Comparison of ENCODE assay signal across 17 mouse cellular contexts in genomic region chr1:179940071-179940786, GRCm38 (mm10). TPM values are rescaled to one million over a fixed set of nuclear protein-coding genes. Genes with fewer than 3 reads are reported as not detected.
DNase-seq lines count a peak whose midpoint lies in the region; ATAC-seq and TF ChIP-seq lines count a peak whose summit lies in the region.
"Had no signal": no experiment of that assay in that cellular context is flagged by ENCODE, and none has a peak within 500 bp of the region (broad histone marks: within the 10 kb centered on the region; RNA-seq: fewer than 3 reads in every experiment).

No protein-coding gene starts in this region.

- no peak overlapping the region for H3K4me3 ChIP-seq in heart, embryonic 16.5 days (ENCODE audit: low read length)
- no peak overlapping the region for H3K4me3 ChIP-seq in lung, embryonic 15.5 days
- no peak overlapping the region for H3K4me3 ChIP-seq in lung, postnatal 0 days (ENCODE audit: low read depth, low read length)
- peak overlapping the region; percentile 27 for H3K4me3 ChIP-seq in layer of hippocampus, adult 2 months
- H3K4me3 ChIP-seq in stomach, embryonic 15.5 days (replicated peaks) = no peak overlapping the region
- H3K4me3 ChIP-seq in liver, embryonic 11.5 days (ENCODE audit: low read depth, low read length) = no peak overlapping the region
- H3K4me3 ChIP-seq: forebrain, embryonic 13.5 days; heart, adult 2 months; limb, embryonic 12.5 days had no signal

- no peaks in the 10 kb centered on the region for H3K4me1 ChIP-seq in heart, embryonic 16.5 days (ENCODE audit: control insufficient read depth, insufficient read depth, low read length)
- H3K4me1 ChIP-seq in lung, embryonic 15.5 days = no peaks in the 10 kb centered on the region; the same call in 1 of the 2 replicates
- H3K4me1 ChIP-seq in lung, postnatal 0 days (ENCODE audit: insufficient read depth, low read depth, low read length) = no peaks in the 10 kb centered on the region
- H3K4me1 ChIP-seq in stomach, embryonic 15.5 days = no peaks in the 10 kb centered on the region
- H3K4me1 ChIP-seq in liver, embryonic 11.5 days (replicated peaks; ENCODE audit: control insufficient read depth, insufficient read depth, low read length) = no peaks in the 10 kb centered on the region
- H3K4me1 ChIP-seq: forebrain, embryonic 13.5 days; limb, embryonic 12.5 days had no signal

- no peaks in the 10 kb centered on the region for H3K9me3 ChIP-seq in heart, embryonic 16.5 days (replicated peaks; ENCODE audit: control insufficient read depth, low read length)
- H3K9me3 ChIP-seq in lung, embryonic 15.5 days = no peaks in the 10 kb centered on the region
- no peaks in the 10 kb centered on the region for H3K9me3 ChIP-seq in lung, postnatal 0 days (ENCODE audit: low read length)
- H3K9me3 ChIP-seq in stomach, embryonic 15.5 days = no peaks in the 10 kb centered on the region
- H3K9me3 ChIP-seq in liver, embryonic 11.5 days (ENCODE audit: control insufficient read depth, low read length) = no peaks in the 10 kb centered on the region
- H3K9me3 ChIP-seq: forebrain, embryonic 13.5 days; limb, embryonic 12.5 days had no signal

- ATAC-seq in heart, embryonic 16.5 days (replicated peaks; ENCODE audit: extremely low read depth, insufficient read depth, low FRiP score) = no peak
- ATAC-seq in lung, embryonic 15.5 days (ENCODE audit: borderline replicate concordance, extremely low read depth, low FRiP score, low TSS enrichment) = no peak
- ATAC-seq in lung, postnatal 0 days = no peak
- ATAC-seq in stomach, embryonic 15.5 days (ENCODE audit: insufficient read depth, low FRiP score, low read depth) = no peak
- no peak for ATAC-seq in liver, embryonic 11.5 days (replicated peaks; ENCODE audit: low FRiP score)
- ATAC-seq: forebrain, embryonic 13.5 days; midbrain, embryonic 16.5 days had no signal

- 46% methylated on average over 23 of the region's 23 CpGs for WGBS in heart, embryonic 16.5 days
- 59% methylated on average over 23 of the region's 23 CpGs for WGBS in lung, embryonic 15.5 days
- WGBS in lung, postnatal 0 days = 67% methylated on average over 23 of the region's 23 CpGs
- 62% methylated on average over 23 of the region's 23 CpGs for WGBS in stomach, embryonic 15.5 days
- WGBS in liver, embryonic 11.5 days = 79% methylated on average over 23 of the region's 23 CpGs

- no peak for TF ChIP-seq EP300 in lung, postnatal 0 days (IDR thresholded peaks at IDR 0.05)

- H3K27me3 ChIP-seq in heart, embryonic 16.5 days (ENCODE audit: control insufficient read depth, insufficient read depth, low read length) = no peaks in the 10 kb centered on the region
- H3K27me3 ChIP-seq in lung, embryonic 15.5 days = no peaks in the 10 kb centered on the region
- no peaks in the 10 kb centered on the region for H3K27me3 ChIP-seq in lung, postnatal 0 days (replicated peaks; ENCODE audit: insufficient read depth, low read length)
- H3K27me3 ChIP-seq in stomach, embryonic 15.5 days (replicated peaks) = no peaks in the 10 kb centered on the region
- H3K27me3 ChIP-seq in liver, embryonic 11.5 days (replicated peaks; ENCODE audit: control insufficient read depth, insufficient read depth, low read length) = no peaks in the 10 kb centered on the region
- H3K27me3 ChIP-seq: CH12.LX; forebrain, embryonic 13.5 days; limb, embryonic 12.5 days had no signal

- H3K4me2 ChIP-seq in heart, embryonic 16.5 days (ENCODE audit: low read depth, low read length) = 0 out of 2 replicates have a peak overlapping the region, but pooled peaks have one; percentile 10
- H3K4me2 ChIP-seq in lung, embryonic 15.5 days = peak overlapping the region; percentile 29; the same call in 1 of the 2 replicates
- H3K4me2 ChIP-seq in lung, postnatal 0 days (replicated peaks; ENCODE audit: low read depth, low read length) = no peak overlapping the region
- 0 out of 2 replicates have a peak overlapping the region, but pooled peaks have one; percentile 0 for H3K4me2 ChIP-seq in stomach, embryonic 15.5 days
- no peak overlapping the region for H3K4me2 ChIP-seq in liver, embryonic 11.5 days
- H3K4me2 ChIP-seq: forebrain, embryonic 13.5 days; limb, embryonic 12.5 days had no signal

- H3K36me3 ChIP-seq in heart, embryonic 16.5 days (ENCODE audit: control insufficient read depth, insufficient read depth) = no peaks in the 10 kb centered on the region
- no peaks in the 10 kb centered on the region for H3K36me3 ChIP-seq in lung, embryonic 15.5 days
- no peaks in the 10 kb centered on the region for H3K36me3 ChIP-seq in lung, postnatal 0 days (ENCODE audit: insufficient read depth, low read length)
- H3K36me3 ChIP-seq in stomach, embryonic 15.5 days = no peaks in the 10 kb centered on the region
- H3K36me3 ChIP-seq in liver, embryonic 11.5 days (ENCODE audit: control insufficient read depth, insufficient read depth, low read length) = no peaks in the 10 kb centered on the region
- H3K36me3 ChIP-seq: limb, embryonic 12.5 days had no signal

- DNase-seq in heart, adult 9 months (ENCODE audit: low spot score in 2 of 2) = no peak
- DNase-seq in lung, postnatal 0 days (ENCODE audit: low spot score) = no peak
- DNase-seq in layer of hippocampus, adult 2 months (ENCODE audit: low spot score in 2 of 2) = peak; percentile 61 to 74
- DNase-seq in cerebellum, adult 11-12 months = no peak
- no peak for DNase-seq in liver, embryonic 11.5 days (ENCODE audit: low spot score)
- DNase-seq: adrenal gland, postnatal 36 days; embryo, embryonic 11 days; heart, adult 2 months; kidney, adult 18-20 months; lung, postnatal 14 days had no signal

- H3K27ac ChIP-seq in heart, embryonic 16.5 days (ENCODE audit: low read length) = no peak overlapping the region
- H3K27ac ChIP-seq in lung, embryonic 15.5 days = peak overlapping the region; percentile 60; the same call in 1 of the 2 replicates
- H3K27ac ChIP-seq in lung, postnatal 0 days (ENCODE audit: low read length) = no peak overlapping the region
- H3K27ac ChIP-seq in layer of hippocampus, adult 2 months = peak overlapping the region; percentile 83
- H3K27ac ChIP-seq in stomach, embryonic 15.5 days = 0 out of 2 replicates have a peak overlapping the region, but pooled peaks have one; percentile 1
- H3K27ac ChIP-seq in liver, embryonic 11.5 days (ENCODE audit: low read depth, low read length) = no peak overlapping the region
- H3K27ac ChIP-seq: forebrain, embryonic 13.5 days; heart, adult 2 months; limb, embryonic 12.5 days had no signal

- TF ChIP-seq CTCF in lung, postnatal 0 days (IDR thresholded peaks at IDR 0.05) = no peak
- no peak for TF ChIP-seq CTCF in layer of hippocampus, adult 2 months (conservative IDR thresholded peaks at IDR 0.05)

- H3K9ac ChIP-seq in heart, embryonic 16.5 days (ENCODE audit: low read length) = no peak overlapping the region
- no peak overlapping the region for H3K9ac ChIP-seq in lung, embryonic 15.5 days
- no peak overlapping the region for H3K9ac ChIP-seq in lung, postnatal 0 days (replicated peaks; ENCODE audit: low read depth)
- no peak overlapping the region for H3K9ac ChIP-seq in stomach, embryonic 15.5 days
- no peak overlapping the region for H3K9ac ChIP-seq in liver, embryonic 11.5 days (ENCODE audit: low read depth, low read length)
- H3K9ac ChIP-seq: forebrain, embryonic 13.5 days; limb, embryonic 12.5 days had no signal

RNA-seq across cellular contexts. Expression of gene Cdc42bpa, which starts 20.0 kb away (rescaled TPM):
- polyA plus RNA-seq in heart, embryonic 16.5 days (2015; fragmentation: Nextera tagmentation; extraction: Ambion mirVana) = 11.6 and 11.7 TPM in 2 replicates
- 12.6 and 13.7 TPM in 2 replicates for polyA plus RNA-seq in lung, embryonic 15.5 days (2015; fragmentation: Nextera tagmentation; extraction: Ambion mirVana)
- polyA plus RNA-seq in lung, postnatal 0 days (2015; fragmentation: Nextera tagmentation; extraction: Ambion mirVana) = 17.9 and 21.2 TPM in 2 replicates
- 100 to 1,000 TPM; 229 to 247 TPM for total RNA-seq in layer of hippocampus, adult 2 months (2021)
- 16.9 and 17.9 TPM in 2 replicates for polyA plus RNA-seq in stomach, embryonic 15.5 days (2015; fragmentation: Nextera tagmentation; extraction: Ambion mirVana)
- polyA plus RNA-seq in liver, embryonic 11.5 days (2014; fragmentation: Nextera tagmentation; extraction: Ambion mirVana) = 11.2 and 13.1 TPM in 2 replicates

Comparison
In these comparisons a context has a peak if more than half of its experiments do, and no peak if none do; other contexts are left out.
1. H3K27ac ChIP-seq: peak in lung, embryonic 15.5 days (single experiment), layer of hippocampus, adult 2 months (single experiment) and stomach, embryonic 15.5 days (single experiment); none in heart, embryonic 16.5 days (single experiment), lung, postnatal 0 days (single experiment) and liver, embryonic 11.5 days (single experiment).
2. H3K4me2 ChIP-seq: peak in heart, embryonic 16.5 days (single experiment), lung, embryonic 15.5 days (single experiment) and stomach, embryonic 15.5 days (single experiment); none in lung, postnatal 0 days (single experiment) and liver, embryonic 11.5 days (single experiment).
3. DNase-seq: peak in layer of hippocampus, adult 2 months (2 of 2); none in heart, adult 9 months (0 of 2), lung, postnatal 0 days (single experiment), cerebellum, adult 11-12 months (single experiment) and liver, embryonic 11.5 days (single experiment).